Mouse (Mus musculus) kidney, adult 8-10 months (tissue): ENCODE results near the gene Nenf.

Experiments
- DNase-seq, 2 experiments: peaks; one replicate each; pipeline ENCODE4 v3.0.0; 2022

Nenf gene

GRCm38 (mm10) chr1:191281171-191281570 is 36.8 kb downstream of the Nenf start:
- no peak for DNase-seq

- no peak for DNase-seq
Measured at GRCm38 (mm10) chr1:191278324-191278723, 39.7 kb downstream of the Nenf start.

- DNase-seq, result peak; percentile 67 to 78
Measured at GRCm38 (mm10) chr1:191277549-191278059, 40.4 kb downstream of the Nenf start.

GRCm38 (mm10) chr1:191276181-191276580 is 41.8 kb downstream of the Nenf start:
- DNase-seq, result no peak

- DNase-seq, result peak; percentile 40 to 74
Measured at GRCm38 (mm10) chr1:191275527-191275926, 42.5 kb downstream of the Nenf start.

GRCm38 (mm10) chr1:191272660-191273059 is 45.3 kb downstream of the Nenf start:
- DNase-seq, result no peak

- DNase-seq, result no peak
Measured at GRCm38 (mm10) chr1:191269648-191269952, 48.4 kb downstream of the Nenf start.

- DNase-seq, result no peak
Measured at GRCm38 (mm10) chr1:191268797-191269647, 49.0 kb downstream of the Nenf start.

GRCm38 (mm10) chr1:191267856-191268255 is 50.1 kb downstream of the Nenf start:
- DNase-seq, result peak in 1 of 2 experiments; percentile 56

GRCm38 (mm10) chr1:191267162-191267561 is 50.8 kb downstream of the Nenf start:
- no peak for DNase-seq

GRCm38 (mm10) chr1:191263471-191263870 is 54.5 kb downstream of the Nenf start:
- DNase-seq, result no peak

GRCm38 (mm10) chr1:191261861-191262260 is 56.1 kb downstream of the Nenf start:
- no peak for DNase-seq

- DNase-seq, result no peak
Measured at GRCm38 (mm10) chr1:191259661-191260060, 58.3 kb downstream of the Nenf start.

- DNase-seq, result no peak
Measured at GRCm38 (mm10) chr1:191259121-191259520, 58.9 kb downstream of the Nenf start.

- no peak for DNase-seq
Measured at GRCm38 (mm10) chr1:191258521-191258920, 59.5 kb downstream of the Nenf start.

GRCm38 (mm10) chr1:191257981-191258380 is 60.0 kb downstream of the Nenf start:
- no peak for DNase-seq

GRCm38 (mm10) chr1:191257351-191257771 is 60.6 kb downstream of the Nenf start:
- no peak for DNase-seq
